Mouse (Mus musculus) embryonic facial prominence, embryonic 15.5 days (tissue): Measurements from ENCODE around the gene Scn1a. TPM values are rescaled to one million over a fixed set of nuclear protein-coding genes. Genes with fewer than 3 reads are reported as not detected.

Source experiments
- ATAC-seq: fragments of 200-750 bp; cut with Nextera tagmentation; 2 replicates; pipeline ENCODE4 v1.8.0; 2017; ENCODE audit warnings: low read depth, moderate TSS enrichment; ENCODE audit not compliant: insufficient number of reproducible peaks, low FRiP score, low TSS enrichment
- H3K27ac ChIP-seq: fragments of 300-500 bp; sonication (generic); replicated peaks from 2 replicates; pipeline ENCODE4 v1.5.1; 2015; ENCODE audit warnings: mild to moderate bottlenecking, inconsistent platforms
- H3K27me3 ChIP-seq: fragments of 300-500 bp; sonication (generic); 2 replicates; pipeline ENCODE4 v1.6.1; 2015; ENCODE audit warnings: inconsistent platforms
- H3K36me3 ChIP-seq: fragments of 300-500 bp; sonication (generic); 2 replicates; pipeline ENCODE4 v1.6.1; 2015; ENCODE audit warnings: mild to moderate bottlenecking, inconsistent platforms
- H3K4me1 ChIP-seq: fragments of 300-500 bp; sonication (generic); 2 replicates; pipeline ENCODE4 v1.6.1; 2015; ENCODE audit warnings: inconsistent platforms
- H3K4me2 ChIP-seq: fragments of 300-500 bp; sonication (generic); replicated peaks from 2 replicates; pipeline ENCODE4 v1.6.1; 2015; ENCODE audit warnings: mild to moderate bottlenecking, inconsistent platforms
- H3K4me3 ChIP-seq: fragments of 300-500 bp; sonication (generic); replicated peaks from 2 replicates; pipeline ENCODE4 v1.5.1; 2015; ENCODE audit warnings: mild to moderate bottlenecking, inconsistent platforms
- H3K9ac ChIP-seq: fragments of 300-500 bp; sonication (generic); 2 replicates; pipeline ENCODE4 v1.6.1; 2015; ENCODE audit warnings: inconsistent platforms
- H3K9me3 ChIP-seq: fragments of 300-500 bp; sonication (generic); replicated peaks from 2 replicates; pipeline ENCODE4 v1.6.1; 2016; ENCODE audit warnings: inconsistent platforms
- WGBS: fragments of 180-500 bp; shearing (Covaris S2); methylation state at CpG from one replicate; pipeline ENCODE4 v1.1.7; 2015; 5-methylcytosine and 5-hydroxymethylcytosine counted together
- polyA plus RNA-seq: library from polyadenylated mRNA; unstranded; fragments of >200 nt; fragmentation: Nextera tagmentation; extraction: Ambion mirVana; gene quantifications from 2 replicates; pipeline ENCODE4 v1.2.1, GENCODE M21; 2015

The Scn1a gene
- polyA plus RNA-seq, 1 experiment from 2014 or later = 0.81 TPM

- no peak overlapping the region for H3K4me3 ChIP-seq
- no peak overlapping the region for H3K4me2 ChIP-seq
- no peak overlapping the region for H3K9ac ChIP-seq
- no peaks in the 10 kb centered on the region for H3K27me3 ChIP-seq
- WGBS = 75% methylated on average over 1 of the region's 1 CpGs
- H3K9me3 ChIP-seq = no peaks in the 10 kb centered on the region
- ATAC-seq = no peak
- H3K27ac ChIP-seq = no peak overlapping the region
- no peaks in the 10 kb centered on the region for H3K4me1 ChIP-seq
- H3K36me3 ChIP-seq = peaks cover 17% of the 10 kb centered on the region
These were observed 196.6 kb downstream of the Scn1a start for GRCm38 (mm10) chr2:66244013-66244412.

GRCm38 (mm10) chr2:66240334-66240733 is 200.3 kb downstream of the Scn1a start:
- Histone ChIP-seq H3K27me3 (no peaks in the 10 kb centered on the region), H3K4me2 (no peak overlapping the region), H3K9me3 (no peaks in the 10 kb centered on the region), H3K36me3 (peaks cover 15% of the 10 kb centered on the region), H3K9ac (no peak overlapping the region), H3K27ac (no peak overlapping the region), H3K4me1 (no peaks in the 10 kb centered on the region), H3K4me3 (no peak overlapping the region)
- WGBS = 87% methylated on average over 1 of the region's 1 CpGs
- ATAC-seq = no peak

GRCm38 (mm10) chr2:66238886-66239285 is 201.8 kb downstream of the Scn1a start:
- WGBS = 85% methylated on average over 5 of the region's 5 CpGs

GRCm38 (mm10) chr2:66220954-66221353 is 219.7 kb downstream of the Scn1a start:
- no peak overlapping the region for H3K4me2 ChIP-seq
- peaks cover 14% of the 10 kb centered on the region; the same call in 1 of the 2 replicates for H3K36me3 ChIP-seq
- no peak overlapping the region for H3K27ac ChIP-seq
- no peak for ATAC-seq
- WGBS = 92% methylated on average over 7 of the region's 7 CpGs
- H3K9ac ChIP-seq = no peak overlapping the region
- no peaks in the 10 kb centered on the region for H3K4me1 ChIP-seq
- H3K27me3 ChIP-seq = no peaks in the 10 kb centered on the region
- no peaks in the 10 kb centered on the region for H3K9me3 ChIP-seq
- no peak overlapping the region for H3K4me3 ChIP-seq

More at GRCm38 (mm10) chr2:66238886-66239285, 201.8 kb downstream of the Scn1a start:
- Histone ChIP-seq H3K36me3 (peaks cover 15% of the 10 kb centered on the region), H3K4me2 (no peak overlapping the region), H3K9ac (no peak overlapping the region), H3K4me3 (no peak overlapping the region), H3K27me3 (no peaks in the 10 kb centered on the region), H3K27ac (no peak overlapping the region), H3K4me1 (no peaks in the 10 kb centered on the region), H3K9me3 (no peaks in the 10 kb centered on the region)
- no peak for ATAC-seq

Other genes with a start within 250 kb of the Scn1a start
- 9.3 and 10.3 TPM in 2 replicates for gene Ttc21b, start 184.2 kb downstream of the Scn1a start, polyA plus RNA-seq
- 1.7 and 2.9 TPM in 2 replicates for gene Scn9a, start 194.1 kb upstream of the Scn1a start, polyA plus RNA-seq